Mouse (Mus musculus): ENCODE measurements around the gene Stra6. TPM values are rescaled to one million over a fixed set of nuclear protein-coding genes. Genes with fewer than 3 reads are reported as not detected.

The Stra6 gene
- polyA plus RNA-seq, 2 experiments: 13.1 to 22.0 TPM

DNA sequence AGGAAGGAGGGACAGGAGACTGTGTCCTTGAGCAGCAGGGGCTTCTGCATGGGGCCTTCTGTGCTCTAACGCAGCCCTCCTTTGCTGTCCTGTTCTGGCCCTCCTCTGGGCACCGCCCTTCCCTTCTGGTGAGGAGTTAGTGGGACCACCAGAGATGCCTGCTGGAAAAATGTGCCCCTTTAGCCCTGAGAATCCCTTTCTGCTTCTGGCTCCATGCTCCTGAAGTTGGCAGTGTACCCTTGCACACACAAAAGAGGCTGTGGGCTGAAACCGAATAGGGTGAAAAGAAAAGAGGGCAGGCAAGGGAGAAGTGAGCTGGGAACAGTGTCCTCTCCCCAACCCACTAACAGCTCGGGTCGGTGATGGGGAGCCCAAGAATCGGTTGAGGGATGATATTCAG lies 14.4 kb upstream of the Stra6 start:
- H3K9me3 ChIP-seq (ENCODE audit: control insufficient read depth, low read length): no peaks in the 10 kb centered on the region
- H3K9ac ChIP-seq (ENCODE audit: low read depth, low read length, severe bottlenecking): no peak overlapping the region
- H3K36me3 ChIP-seq (ENCODE audit: control insufficient read depth, insufficient read depth, low read length): no peaks in the 10 kb centered on the region
- no peak overlapping the region for H3K4me3 ChIP-seq (replicated peaks; ENCODE audit: low read length)
- WGBS: 57% methylated on average over 6 of the region's 6 CpGs
- DNase-seq (ENCODE audit: low spot score) (no peak), ATAC-seq (ENCODE audit: low FRiP score, low read depth) (no peak)
- no peak for TF ChIP-seq POLR2A (IDR thresholded peaks at IDR 0.05; ENCODE audit: borderline replicate concordance, extremely low read depth, insufficient read depth, insufficient read length)
- peaks cover 13% of the 10 kb centered on the region for H3K4me1 ChIP-seq (ENCODE audit: control insufficient read depth, insufficient read depth, low read length)
- H3K27ac ChIP-seq (replicated peaks; ENCODE audit: low read depth, low read length): no peak overlapping the region
- H3K4me2 ChIP-seq (replicated peaks; ENCODE audit: low read depth, low read length, severe bottlenecking): no peak overlapping the region
- no peaks in the 10 kb centered on the region for H3K27me3 ChIP-seq (ENCODE audit: control insufficient read depth, insufficient read depth, low read length)

DNA sequence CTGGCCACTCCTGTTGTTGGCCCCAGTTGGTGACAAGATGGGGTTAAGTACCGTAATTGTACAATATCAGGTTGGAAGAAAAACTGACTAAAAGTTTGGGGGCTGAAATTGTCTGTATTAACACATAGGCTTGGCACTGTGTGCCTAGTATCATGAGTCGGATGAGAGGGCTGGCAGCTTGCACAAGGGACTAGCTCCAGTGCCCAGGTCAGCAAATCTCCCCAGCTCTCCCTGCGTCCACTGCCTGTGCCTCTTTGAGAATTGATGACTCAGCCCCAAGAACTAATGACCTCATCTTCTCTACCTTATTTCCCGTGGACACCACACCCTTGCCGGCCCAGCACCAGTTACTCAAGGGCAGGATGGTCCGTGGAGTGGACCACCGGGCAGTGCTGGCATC lies 13.7 kb upstream of the Stra6 start:
- TF ChIP-seq POLR2A (IDR thresholded peaks at IDR 0.05; ENCODE audit: borderline replicate concordance, extremely low read depth, insufficient read depth, insufficient read length): no peak
- Histone ChIP-seq H3K9me3 (ENCODE audit: control insufficient read depth, low read length) (no peaks in the 10 kb centered on the region), H3K27ac (replicated peaks; ENCODE audit: low read depth, low read length) (no peak overlapping the region), H3K4me2 (replicated peaks; ENCODE audit: low read depth, low read length, severe bottlenecking) (no peak overlapping the region), H3K4me3 (replicated peaks; ENCODE audit: low read length) (no peak overlapping the region), H3K9ac (ENCODE audit: low read depth, low read length, severe bottlenecking) (no peak overlapping the region), H3K4me1 (ENCODE audit: control insufficient read depth, insufficient read depth, low read length) (peaks cover 7% of the 10 kb centered on the region), H3K36me3 (ENCODE audit: control insufficient read depth, insufficient read depth, low read length) (no peaks in the 10 kb centered on the region), H3K27me3 (ENCODE audit: control insufficient read depth, insufficient read depth, low read length) (no peaks in the 10 kb centered on the region)
- WGBS: 61% methylated on average over 7 of the region's 7 CpGs
- DNase-seq (ENCODE audit: low spot score): no peak
- ATAC-seq (ENCODE audit: low FRiP score, low read depth): no peak

GRCm38 (mm10) chr9:58051937-58052336 lies 11.7 kb upstream of the Stra6 start:
- no peak for DNase-seq (ENCODE audit: low spot score)
- no peak for ATAC-seq (ENCODE audit: low FRiP score, low read depth)
- 20% methylated on average over 5 of the region's 5 CpGs for WGBS

GRCm38 (mm10) chr9:58053102-58053501 lies 10.5 kb upstream of the Stra6 start:
- no peak overlapping the region for H3K4me3 ChIP-seq (replicated peaks; ENCODE audit: low read length)
- H3K4me2 ChIP-seq (replicated peaks; ENCODE audit: low read depth, low read length, severe bottlenecking): no peak overlapping the region
- ATAC-seq (ENCODE audit: low FRiP score, low read depth): peak; percentile 77
- no peaks in the 10 kb centered on the region for H3K9me3 ChIP-seq (ENCODE audit: control insufficient read depth, low read length)
- H3K27me3 ChIP-seq (ENCODE audit: control insufficient read depth, insufficient read depth, low read length): no peaks in the 10 kb centered on the region
- H3K36me3 ChIP-seq (ENCODE audit: control insufficient read depth, insufficient read depth, low read length): no peaks in the 10 kb centered on the region
- H3K9ac ChIP-seq (ENCODE audit: low read depth, low read length, severe bottlenecking): no peak overlapping the region
- H3K4me1 ChIP-seq (ENCODE audit: control insufficient read depth, insufficient read depth, low read length): peaks cover 4% of the 10 kb centered on the region; the same call in 1 of the 2 replicates
- H3K27ac ChIP-seq (replicated peaks; ENCODE audit: low read depth, low read length): no peak overlapping the region
- DNase-seq (ENCODE audit: low spot score): peak; percentile 68
- no peak for TF ChIP-seq POLR2A (IDR thresholded peaks at IDR 0.05; ENCODE audit: borderline replicate concordance, extremely low read depth, insufficient read depth, insufficient read length)
- 11% methylated on average over 3 of the region's 3 CpGs for WGBS

More at GRCm38 (mm10) chr9:58051937-58052336, 11.7 kb upstream of the Stra6 start:
- no peaks in the 10 kb centered on the region for H3K36me3 ChIP-seq (ENCODE audit: control insufficient read depth, insufficient read depth, low read length)
- no peaks in the 10 kb centered on the region for H3K27me3 ChIP-seq (ENCODE audit: control insufficient read depth, insufficient read depth, low read length)
- H3K4me2 ChIP-seq (replicated peaks; ENCODE audit: low read depth, low read length, severe bottlenecking): no peak overlapping the region
- no peak overlapping the region for H3K27ac ChIP-seq (replicated peaks; ENCODE audit: low read depth, low read length)
- peaks cover 4% of the 10 kb centered on the region; the same call in 1 of the 2 replicates for H3K4me1 ChIP-seq (ENCODE audit: control insufficient read depth, insufficient read depth, low read length)
- H3K9ac ChIP-seq (ENCODE audit: low read depth, low read length, severe bottlenecking): no peak overlapping the region
- no peak for TF ChIP-seq POLR2A (IDR thresholded peaks at IDR 0.05; ENCODE audit: borderline replicate concordance, extremely low read depth, insufficient read depth, insufficient read length)
- no peak overlapping the region for H3K4me3 ChIP-seq (replicated peaks; ENCODE audit: low read length)
- no peaks in the 10 kb centered on the region for H3K9me3 ChIP-seq (ENCODE audit: control insufficient read depth, low read length)

GRCm38 (mm10) chr9:58053544-58053943 lies 10.0 kb upstream of the Stra6 start:
- Histone ChIP-seq H3K4me2 (replicated peaks; ENCODE audit: low read depth, low read length, severe bottlenecking) (no peak overlapping the region), H3K9ac (ENCODE audit: low read depth, low read length, severe bottlenecking) (no peak overlapping the region), H3K4me3 (replicated peaks; ENCODE audit: low read length) (no peak overlapping the region), H3K36me3 (ENCODE audit: control insufficient read depth, insufficient read depth, low read length) (no peaks in the 10 kb centered on the region), H3K27me3 (ENCODE audit: control insufficient read depth, insufficient read depth, low read length) (no peaks in the 10 kb centered on the region), H3K4me1 (ENCODE audit: control insufficient read depth, insufficient read depth, low read length) (peaks cover 4% of the 10 kb centered on the region; the same call in 1 of the 2 replicates), H3K9me3 (ENCODE audit: control insufficient read depth, low read length) (no peaks in the 10 kb centered on the region), H3K27ac (replicated peaks; ENCODE audit: low read depth, low read length) (no peak overlapping the region)
- no peak for TF ChIP-seq POLR2A (IDR thresholded peaks at IDR 0.05; ENCODE audit: borderline replicate concordance, extremely low read depth, insufficient read depth, insufficient read length)
- DNase-seq (ENCODE audit: low spot score) (no peak), ATAC-seq (ENCODE audit: low FRiP score, low read depth) (no peak)
- WGBS: 40% methylated on average over 3 of the region's 3 CpGs

DNA sequence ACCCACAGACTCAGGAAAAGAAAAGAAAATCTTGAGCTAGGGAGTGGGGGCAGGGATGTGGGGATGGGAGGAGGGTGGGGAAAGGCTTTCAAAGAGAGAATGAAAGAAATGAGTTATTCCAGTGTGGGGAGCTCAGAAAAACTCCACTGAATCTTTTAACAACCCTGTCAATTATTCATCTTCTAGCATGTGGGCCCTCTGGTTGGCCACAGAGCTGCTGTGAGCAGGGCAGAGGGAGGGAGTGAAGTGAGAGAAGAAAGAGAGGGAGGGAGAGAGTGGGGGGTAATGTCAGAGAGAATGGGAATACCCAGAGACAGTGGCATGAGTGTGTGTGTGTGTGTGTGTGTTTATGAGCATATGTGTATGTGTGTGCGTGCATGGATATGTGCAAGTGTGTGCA lies 9.6 kb upstream of the Stra6 start:
- Histone ChIP-seq H3K27me3 (ENCODE audit: control insufficient read depth, insufficient read depth, low read length) (no peaks in the 10 kb centered on the region), H3K36me3 (ENCODE audit: control insufficient read depth, insufficient read depth, low read length) (no peaks in the 10 kb centered on the region), H3K4me2 (replicated peaks; ENCODE audit: low read depth, low read length, severe bottlenecking) (no peak overlapping the region), H3K27ac (replicated peaks; ENCODE audit: low read depth, low read length) (no peak overlapping the region), H3K4me3 (replicated peaks; ENCODE audit: low read length) (no peak overlapping the region), H3K9ac (ENCODE audit: low read depth, low read length, severe bottlenecking) (no peak overlapping the region), H3K9me3 (ENCODE audit: control insufficient read depth, low read length) (no peaks in the 10 kb centered on the region), H3K4me1 (ENCODE audit: control insufficient read depth, insufficient read depth, low read length) (peaks cover 4% of the 10 kb centered on the region; the same call in 1 of the 2 replicates)
- DNase-seq (ENCODE audit: low spot score) (no peak), ATAC-seq (ENCODE audit: low FRiP score, low read depth) (no peak)
- TF ChIP-seq POLR2A (IDR thresholded peaks at IDR 0.05; ENCODE audit: borderline replicate concordance, extremely low read depth, insufficient read depth, insufficient read length): no peak
- 90% methylated on average over 1 of the region's 1 CpGs for WGBS

All from limb, embryonic 14.5 days (tissue).